Mouse (Mus musculus): ENCODE results near the gene Kcnk12. TPM values are rescaled to one million over a fixed set of nuclear protein-coding genes. Genes with fewer than 3 reads are reported as not detected.

Gene Kcnk12
- polyA plus RNA-seq, 2 experiments, result 0.13 to 0.57 TPM

GRCm38 (mm10) chr17:87695874-87696465, 101.8 kb downstream of the Kcnk12 start:
- TF ChIP-seq CTCF (IDR thresholded peaks at IDR 0.05; ENCODE audit: low read depth) (no peak), EP300 (IDR thresholded peaks at IDR 0.05; ENCODE audit: low read depth) (no peak)

More at GRCm38 (mm10) chr17:87695874-87696465, 101.8 kb downstream of the Kcnk12 start:
- Histone ChIP-seq H3K9me3 (ENCODE audit: control insufficient read depth, low read length) (no peaks in the 10 kb centered on the region), H3K9ac (replicated peaks) (no peak overlapping the region), H3K36me3 (replicated peaks; ENCODE audit: control insufficient read depth, insufficient read depth, low read depth) (no peaks in the 10 kb centered on the region; the same call in 1 of the 2 replicates), H3K4me1 (replicated peaks; ENCODE audit: control insufficient read depth in 2 of 2, insufficient read depth in 2 of 2, low read length in 1 of 2) (0 out of 4 replicates have a peak, but pooled peaks cover 0 to 2% of the 10 kb centered on the region in 2 experiments), H3K4me3 (ENCODE audit: insufficient read depth in 1 of 2, low read depth in 2 of 2, low read length in 2 of 2) (no peak overlapping the region), H3K27ac (no peak overlapping the region), H3K27me3 (ENCODE audit: control insufficient read depth, insufficient read depth, low read length) (no peaks in the 10 kb centered on the region), H3K4me2 (ENCODE audit: low read depth) (no peak overlapping the region)
- DNase-seq (ENCODE audit: low read depth in 3 of 3, low spot score in 3 of 3) (no peak), ATAC-seq (ENCODE audit: insufficient read depth) (no peak)
- 82% methylated on average over 11 of the region's 11 CpGs for WGBS (ENCODE audit: insufficient replicate concordance)

Other genes with a start within 250 kb of the Kcnk12 start
- gene Epcam, start 162.0 kb downstream of the Kcnk12 start, polyA plus RNA-seq (2012; rRNA removed), result 0.54 and 0.74 TPM in 2 replicates
- 0.45 and 0.94 TPM in 2 replicates for gene Epcam, start 162.0 kb downstream of the Kcnk12 start, polyA plus RNA-seq (2014; fragmentation: Nextera tagmentation; extraction: Ambion mirVana)
- 8.5 and 14.5 TPM in 2 replicates for gene Msh2, start 125.7 kb downstream of the Kcnk12 start, polyA plus RNA-seq (2012; rRNA removed)
- 18.4 and 21.8 TPM in 2 replicates for gene Msh2, start 125.7 kb downstream of the Kcnk12 start, polyA plus RNA-seq (2014; fragmentation: Nextera tagmentation; extraction: Ambion mirVana)
- gene Rpl36-ps4, start 123.0 kb upstream of the Kcnk12 start, polyA plus RNA-seq (2012; rRNA removed), result not detected in 2 replicates
- not detected in 2 replicates for gene Rpl36-ps4, start 123.0 kb upstream of the Kcnk12 start, polyA plus RNA-seq (2014; fragmentation: Nextera tagmentation; extraction: Ambion mirVana)
- gene Msh6, start 177.1 kb upstream of the Kcnk12 start, polyA plus RNA-seq (2012; rRNA removed), result 6.6 and 11.1 TPM in 2 replicates
- gene Msh6, start 177.1 kb upstream of the Kcnk12 start, polyA plus RNA-seq (2014; fragmentation: Nextera tagmentation; extraction: Ambion mirVana), result 23.9 and 28.5 TPM in 2 replicates

Data from liver, embryonic 14.5 days (tissue).